Mouse (Mus musculus): ENCODE data around the gene Elmsan1.

The Elmsan1 gene

GRCm38 (mm10) chr12:84174190-84174811 is 44.4 kb downstream of the Elmsan1 start:
- peak; percentile 74 for DNase-seq

GRCm38 (mm10) chr12:84173309-84173915 is 45.3 kb downstream of the Elmsan1 start:
- no peak for DNase-seq

- DNase-seq, result no peak
Measured at GRCm38 (mm10) chr12:84172862-84173261, 45.8 kb downstream of the Elmsan1 start.

- DNase-seq, result no peak
Measured at GRCm38 (mm10) chr12:84172216-84172615, 46.5 kb downstream of the Elmsan1 start.

GRCm38 (mm10) chr12:84170610-84171009 is 48.1 kb downstream of the Elmsan1 start:
- DNase-seq, result no peak

- DNase-seq, result no peak
Measured at GRCm38 (mm10) chr12:84165631-84166373, 52.9 kb downstream of the Elmsan1 start.

GRCm38 (mm10) chr12:84163586-84164110 is 55.0 kb downstream of the Elmsan1 start:
- DNase-seq, result no peak

- DNase-seq, result no peak
Measured at GRCm38 (mm10) chr12:84163133-84163532, 55.5 kb downstream of the Elmsan1 start.

- DNase-seq, result peak; percentile 57
Measured at GRCm38 (mm10) chr12:84161616-84162433, 56.9 kb downstream of the Elmsan1 start.

- no peak for DNase-seq
Measured at GRCm38 (mm10) chr12:84161116-84161515, 57.6 kb downstream of the Elmsan1 start.

GRCm38 (mm10) chr12:84160491-84160890 is 58.2 kb downstream of the Elmsan1 start:
- DNase-seq, result no peak

GRCm38 (mm10) chr12:84158156-84158555 is 60.5 kb downstream of the Elmsan1 start:
- no peak for DNase-seq

GRCm38 (mm10) chr12:84156210-84156609 is 62.5 kb downstream of the Elmsan1 start:
- DNase-seq, result no peak

GRCm38 (mm10) chr12:84155523-84155871 is 63.2 kb downstream of the Elmsan1 start:
- DNase-seq, result no peak

- peak; percentile 86 for DNase-seq
Measured at GRCm38 (mm10) chr12:84154786-84155522, 63.7 kb downstream of the Elmsan1 start.

GRCm38 (mm10) chr12:84153414-84153813 is 65.3 kb downstream of the Elmsan1 start:
- no peak for DNase-seq

GRCm38 (mm10) chr12:84152352-84153190 is 66.1 kb downstream of the Elmsan1 start:
- DNase-seq, result no peak

GRCm38 (mm10) chr12:84151911-84152310 is 66.8 kb downstream of the Elmsan1 start:
- no peak for DNase-seq

GRCm38 (mm10) chr12:84150976-84151375 is 67.7 kb downstream of the Elmsan1 start:
- no peak for DNase-seq

GRCm38 (mm10) chr12:84149971-84150370 is 68.7 kb downstream of the Elmsan1 start:
- no peak for DNase-seq

- DNase-seq, result no peak
Measured at GRCm38 (mm10) chr12:84148622-84149012, 70.1 kb downstream of the Elmsan1 start.

Data from kidney, postnatal 14 days (tissue).